Mouse (Mus musculus): Measurements from ENCODE around the gene Serpinb9g. TPM values are rescaled to one million over a fixed set of nuclear protein-coding genes. Genes with fewer than 3 reads are reported as not detected.
"Not testable (repeated sequence)": the region's sequence is repeated elsewhere in the genome, so short reads cannot be mapped to it uniquely, and the experiment has no call there.

Gene Serpinb9g
- total RNA-seq (2021): not detected
- long read RNA-seq, experiment 1: 0 reads
- long read RNA-seq, experiment 2: 0 reads

- not testable (repeated sequence) for DNase-seq (ENCODE audit: low spot score in 2 of 2)
These were observed at the start of gene Serpinb9g for GRCm38 (mm10) chr13:33484490-33484889. Gene Serpinb9g (plus strand): TSS chr13:33484790.

- not testable (repeated sequence) for DNase-seq (ENCODE audit: low spot score in 2 of 2)
These were observed 718 bp upstream of the Serpinb9g start for GRCm38 (mm10) chr13:33483872-33484271.

DNA sequence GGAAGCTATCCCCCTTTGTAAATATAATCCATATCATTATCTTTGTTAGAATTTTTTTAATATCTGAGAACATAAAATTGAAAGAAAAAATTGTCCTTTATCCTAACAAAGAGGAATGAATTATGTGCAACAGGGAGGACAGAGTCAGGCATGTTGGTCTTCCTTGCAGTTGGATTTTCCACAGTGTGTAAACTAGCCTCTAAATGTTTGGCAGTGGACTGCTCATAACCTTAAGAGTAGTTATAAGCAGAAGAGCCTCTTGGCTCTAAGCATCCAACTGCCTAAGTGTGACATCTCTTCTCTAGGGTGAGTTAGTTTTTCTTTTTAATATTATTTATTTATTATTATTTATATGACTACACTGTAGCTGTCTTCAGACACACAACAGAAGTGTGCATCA, 40.0 kb downstream of the Serpinb9g start:
- no peak for DNase-seq (ENCODE audit: low spot score in 2 of 2)

- DNase-seq (ENCODE audit: low spot score in 2 of 2): no peak
These were observed 48.2 kb downstream of the Serpinb9g start for GRCm38 (mm10) chr13:33532814-33533213.

Other genes with a start within 250 kb of the Serpinb9g start
- not detected for gene Serpinb9e, start 235.2 kb upstream of the Serpinb9g start, total RNA-seq (2021)
- not detected for gene Serpinb9f, start 160.7 kb upstream of the Serpinb9g start, total RNA-seq (2021)
- gene Gm11397, start 89.0 kb upstream of the Serpinb9g start, total RNA-seq (2021): not detected
- not detected for gene Serpinb6d, start 176.6 kb downstream of the Serpinb9g start, total RNA-seq (2021)

All from gastrocnemius, postnatal 4 days (tissue).